28 mouse cellular contexts compared by ENCODE assay signal in the genomic region with DNA sequence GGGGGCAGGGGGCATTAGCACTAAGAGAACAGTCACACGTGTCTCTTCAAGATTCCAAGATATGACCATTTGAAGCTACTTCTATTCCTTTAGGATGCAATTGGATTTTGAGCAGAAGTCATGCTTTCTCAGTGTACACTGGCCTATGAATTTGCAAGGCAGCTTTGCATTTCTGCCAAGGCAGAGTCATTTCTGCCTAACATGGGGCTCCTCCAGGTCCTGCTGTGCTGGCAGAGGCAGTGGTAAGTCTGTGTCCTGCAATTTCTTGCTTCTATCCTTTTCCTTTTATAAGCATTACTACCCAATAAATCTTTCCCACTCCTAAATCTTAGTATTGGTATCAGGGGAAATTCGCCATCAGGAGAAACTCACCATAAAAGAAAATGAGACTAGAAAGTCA. TPM values are rescaled to one million over a fixed set of nuclear protein-coding genes. Genes with fewer than 3 reads are reported as not detected.
DNase-seq lines count a peak whose midpoint lies in the region; TF ChIP-seq lines count a peak whose summit lies in the region.
"Had no signal": no experiment of that assay in that cellular context is flagged by ENCODE, and none has a peak within 500 bp of the region (broad histone marks: within the 10 kb centered on the region; RNA-seq: fewer than 3 reads in every experiment).

No protein-coding gene starts in this region.

- no peak for TF ChIP-seq RAD21 in CH12.LX (IDR thresholded peaks at IDR 0.05; ENCODE audit: low read depth, low read length)

- no peak overlapping the region for H3K27ac ChIP-seq in CH12.LX (ENCODE audit: insufficient read depth, low read depth)
- H3K27ac ChIP-seq: gastrocnemius, adult 2 months; hindbrain, embryonic 13.5 days had no signal

- TF ChIP-seq POLR2A in CH12.LX (IDR thresholded peaks at IDR 0.05; ENCODE audit: low read depth, low read length) = no peak

- no peaks in the 10 kb centered on the region for H3K27me3 ChIP-seq in CH12.LX (replicated peaks)
- H3K27me3 ChIP-seq: hindbrain, embryonic 13.5 days had no signal

- no peaks in the 10 kb centered on the region for H3K79me2 ChIP-seq in CH12.LX (replicated peaks; ENCODE audit: control insufficient read depth, extremely low read depth, insufficient read depth, poor library complexity, severe bottlenecking)

- dilution Hi-C loops in CH12.LX (cut with MboI; ENCODE audit: extremely low pct_ligation_motif_present, extremely low pct_unique_long_range_greater_than_20kb, low sequenced_read_pairs) = no loop called here

- TF ChIP-seq CTCF in CH12.LX (conservative IDR thresholded peaks at IDR 0.05 in 1 of 2, IDR thresholded peaks at IDR 0.05 in 1 of 2; ENCODE audit: low read depth in 2 of 2, low read length in 2 of 2) = no peak

- H3K4me3 ChIP-seq in CH12.LX (replicated peaks in 1 of 3; ENCODE audit: low read depth in 2 of 3, low read length in 2 of 3, poor library complexity in 1 of 3) = no peak overlapping the region
- H3K4me3 ChIP-seq: gastrocnemius, adult 2 months; hindbrain, embryonic 13.5 days had no signal

- peak; percentile 5 to 6 for DNase-seq in cerebellum, postnatal 25 days
- no peak for DNase-seq in cerebellum, adult 9-10 months
- DNase-seq in kidney, postnatal 4 days = peak; percentile 1 to 2
- DNase-seq in kidney, adult 8-10 months = no peak
- peak; percentile 6 for DNase-seq in CH12.LX (ENCODE audit: extremely low read depth)
- DNase-seq in brain, adult 2 months (ENCODE audit: low read depth, low spot score) = peak; percentile 1
- DNase-seq: adrenal gland, adult 8-10 months; adrenal gland, postnatal 25 days; cerebellum, adult 2 months; forebrain, postnatal 0 days; gastrocnemius, adult 2 months; gastrocnemius, postnatal 14 days; heart, adult 11 months had no signal

- H3K9ac ChIP-seq in CH12.LX (ENCODE audit: insufficient read depth, low read depth) = no peak overlapping the region
- H3K9ac ChIP-seq: forebrain, postnatal 0 days; hindbrain, embryonic 13.5 days had no signal

- no peaks in the 10 kb centered on the region for H3K4me1 ChIP-seq in CH12.LX (ENCODE audit: control insufficient read depth in 1 of 2, insufficient read depth in 2 of 2)
- H3K4me1 ChIP-seq: hindbrain, embryonic 13.5 days had no signal

- no peak overlapping the region for H3K4me2 ChIP-seq in CH12.LX (ENCODE audit: insufficient read depth, low read depth, poor library complexity, severe bottlenecking)
- H3K4me2 ChIP-seq: heart, embryonic 11.5 days; hindbrain, embryonic 13.5 days had no signal

- no peak for TF ChIP-seq EP300 in CH12.LX (IDR thresholded peaks at IDR 0.05; ENCODE audit: low read length)

- no peaks in the 10 kb centered on the region for H3K9me3 ChIP-seq in CH12.LX (replicated peaks; ENCODE audit: low read length)
- H3K9me3 ChIP-seq: hindbrain, embryonic 13.5 days had no signal

- no peaks in the 10 kb centered on the region for H3K36me3 ChIP-seq in CH12.LX (replicated peaks in 1 of 2; ENCODE audit: control insufficient read depth in 1 of 2, insufficient read depth in 1 of 2, low read length in 1 of 2)
- H3K36me3 ChIP-seq: hindbrain, embryonic 13.5 days had no signal

- in situ Hi-C loops in CH12.LX (cut with MboI; ENCODE audit: low pct_ligation_motif_present, low pct_unique_long_range_greater_than_20kb, low sequenced_read_pairs) = no loop called here

TF ChIP-seq in CH12.LX, 34 proteins besides CTCF, POLR2A, EP300 and RAD21:
- TF ChIP-seq SIN3A (IDR thresholded peaks at IDR 0.05; ENCODE audit: low read length) = 0 out of 2 replicates have a peak, but pooled peaks have one; percentile 6
- TF ChIP-seq BHLHE40 (IDR thresholded peaks at IDR 0.05; ENCODE audit: low read depth, low read length) = no peak

RNA-seq across cellular contexts. Expression of a gene that starts 56.0 kb away (rescaled TPM):
- total RNA-seq in CH12.LX (2012; rRNA removed) (0.50 and 1.7 TPM in 2 replicates), CH12.LX (2014; rRNA removed) (1.0 and 1.2 TPM in 2 replicates)
- polyA plus RNA-seq in CH12.LX (2012; ENCODE audit: insufficient read length, low read depth) = 0.67 TPM in 1 of 2 replicates, not detected in the other
- total RNA-seq: adrenal gland, adult 8-10 months; adrenal gland, postnatal 25 days; ES-E14; forebrain, postnatal 0 days; heart, postnatal 25 days; hematopoietic stem cell, adult 5-6 weeks had no signal
- polyA plus RNA-seq: C2C12; CD4-positive, CD25-positive, alpha-beta regulatory T cell, adult 4 months; embryonic facial prominence, embryonic 11.5 days; forebrain, embryonic 11.5 days; forebrain, embryonic 14.5 days; forebrain, postnatal 0 days; heart, embryonic 11.5 days; heart, embryonic 14.5 days; heart, postnatal 0 days; hindbrain, embryonic 13.5 days; hindbrain, embryonic 16.5 days; inflammation-experienced regulatory T-cells, adult 6 months; intestine, embryonic 16.5 days had no signal

Comparison
In these comparisons a context has a peak if more than half of its experiments do, and no peak if none do; other contexts are left out.
1. DNase-seq: peak in cerebellum, postnatal 25 days (2 of 2), kidney, postnatal 4 days (2 of 2), CH12.LX (single experiment) and brain, adult 2 months (single experiment); none in cerebellum, adult 9-10 months (single experiment) and kidney, adult 8-10 months (0 of 2).